ENCODE assay signal across 8 mouse cellular contexts in the genomic region with DNA sequence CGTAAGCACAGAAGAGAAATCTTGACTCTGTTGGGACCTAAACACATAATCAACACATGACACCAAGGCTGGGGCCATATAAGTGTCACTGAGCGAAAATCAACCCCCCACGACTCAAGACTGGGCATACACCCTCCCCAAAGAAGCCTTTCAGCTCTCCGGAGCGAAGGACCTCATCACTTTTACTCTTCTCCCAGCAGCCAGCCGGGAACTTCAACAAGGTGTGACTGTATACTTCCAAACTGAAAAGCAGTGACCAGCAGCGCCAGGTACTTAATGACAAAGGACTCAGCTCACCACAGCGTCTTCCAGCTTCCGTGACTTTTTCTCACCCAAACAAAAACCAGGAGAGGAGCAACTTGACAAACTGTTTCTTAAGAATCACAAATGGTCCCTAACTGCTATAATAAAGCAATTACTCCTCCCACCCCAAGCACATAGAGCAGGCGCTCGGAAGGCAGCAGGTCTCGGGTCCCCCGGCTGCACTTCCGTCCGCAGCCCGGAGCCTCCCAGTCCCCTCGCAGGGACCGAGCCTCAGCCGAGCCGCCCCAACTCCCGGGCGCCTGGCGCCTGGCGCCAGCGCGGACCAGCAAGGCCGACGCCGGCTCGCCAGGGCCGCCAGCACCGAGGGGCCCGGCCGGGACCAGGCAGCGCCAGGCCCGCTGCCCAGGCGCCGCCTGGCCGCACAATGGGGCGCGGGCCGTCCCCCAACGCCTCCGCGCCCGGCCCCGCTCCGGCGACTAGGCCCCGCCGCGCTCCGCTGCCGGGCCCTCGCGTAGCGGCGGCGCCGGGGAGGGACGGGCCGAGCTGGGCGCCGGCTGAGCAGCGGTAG. TPM values are rescaled to one million over a fixed set of nuclear protein-coding genes. Genes with fewer than 3 reads are reported as not detected.
DNase-seq lines count a peak whose midpoint lies in the region; ATAC-seq and TF ChIP-seq lines count a peak whose summit lies in the region.

No protein-coding gene starts in this region.

- WGBS in cerebellum, adult 2 months = 1% methylated on average over 64 of the region's 65 CpGs
- WGBS in hindbrain, embryonic 12.5 days = under 1% methylated on average over 58 of the region's 65 CpGs

- no peak for TF ChIP-seq POLR2A in cerebellum, adult 2 months (IDR thresholded peaks at IDR 0.05; ENCODE audit: borderline replicate concordance, insufficient read depth, low read length)

- H3K4me1 ChIP-seq in cerebellum, adult 2 months (ENCODE audit: control insufficient read depth, insufficient read depth, low read length) = peaks cover 3% of the 10 kb centered on the region
- peaks cover 20% of the 10 kb centered on the region for H3K4me1 ChIP-seq in hindbrain, embryonic 12.5 days

- peak overlapping the region; percentile 78 for H3K4me2 ChIP-seq in hindbrain, embryonic 12.5 days (replicated peaks)

- H3K27ac ChIP-seq in cerebellum, adult 2 months (ENCODE audit: insufficient read depth, low read length) = peak overlapping the region; percentile 96
- H3K27ac ChIP-seq in hindbrain, embryonic 12.5 days = peak overlapping the region; percentile 93

- ATAC-seq in hindbrain, embryonic 12.5 days (ENCODE audit: low FRiP score) = peak; percentile 85

- H3K9ac ChIP-seq in hindbrain, embryonic 12.5 days = peak overlapping the region; percentile 99

- DNase-seq in ES-CJ7 (ENCODE audit: low read depth, low spot score) = peak; percentile 50
- DNase-seq in cerebellum, adult 2 months = peak; percentile 63 to 73
- peak; percentile 43 for DNase-seq in forelimb bud, embryonic 11.5 days (ENCODE audit: low read depth, low spot score)
- DNase-seq in layer of hippocampus, postnatal 25 days (ENCODE audit: extremely low spot score in 1 of 2, low spot score in 1 of 2) = peak; percentile 28 to 41
- peak; percentile 58 for DNase-seq in lung, postnatal 14 days
- DNase-seq in ovary, postnatal 10 days (ENCODE audit: low spot score) = peak; percentile 44
- DNase-seq in thymus, postnatal 14 days = peak; percentile 73

- TF ChIP-seq CTCF in cerebellum, adult 2 months (IDR thresholded peaks at IDR 0.05; ENCODE audit: borderline replicate concordance, insufficient read depth, low read depth, low read length) = no peak

- H3K27me3 ChIP-seq in cerebellum, adult 2 months (ENCODE audit: control insufficient read depth, insufficient read depth, low read length) = no peaks in the 10 kb centered on the region; the same call in 1 of the 2 replicates
- H3K27me3 ChIP-seq in hindbrain, embryonic 12.5 days = no peaks in the 10 kb centered on the region

- H3K9me3 ChIP-seq in hindbrain, embryonic 12.5 days (replicated peaks) = no peaks in the 10 kb centered on the region

- peak overlapping the region; percentile 98 for H3K4me3 ChIP-seq in cerebellum, adult 2 months (replicated peaks; ENCODE audit: insufficient read depth, low read depth, low read length)
- H3K4me3 ChIP-seq in hindbrain, embryonic 12.5 days = peak overlapping the region; percentile 91

- no peaks in the 10 kb centered on the region for H3K36me3 ChIP-seq in hindbrain, embryonic 12.5 days

RNA-seq across cellular contexts. Expression of a gene that starts 5.1 kb away (rescaled TPM):
- 39.4 and 40.0 TPM in 2 replicates for polyA plus RNA-seq in cerebellum, adult 2 months (2012; rRNA removed)
- 95.3 and 95.4 TPM in 2 replicates for polyA plus RNA-seq in hindbrain, embryonic 12.5 days (2016; fragmentation: Nextera tagmentation; extraction: Ambion mirVana)
- 10 to 100 TPM; 65.0 to 72.9 TPM for total RNA-seq in layer of hippocampus, postnatal 25 days (2021)

Comparison
In these comparisons a context has a peak if more than half of its experiments do, and no peak if none do; other contexts are left out.
1. Peak in every context shown above with its lines: DNase-seq, ATAC-seq, H3K4me3 ChIP-seq and H3K27ac ChIP-seq.